Mouse (Mus musculus) C2C12 (cell line): Measurements from ENCODE around the gene Cep350.

Experiments
- CEBPB ChIP-seq: IDR thresholded peaks from one replicate; pipeline ENCODE4 v1.6.1; 2011; ENCODE audit warnings: low read depth, mild to moderate bottlenecking, control low read depth, moderate library complexity
- CTCF ChIP-seq: IDR thresholded peaks from one replicate; pipeline ENCODE4 v1.5.1; 2011; ENCODE audit not compliant: control insufficient read depth, insufficient read depth, insufficient read length
- FOSL1 ChIP-seq: IDR thresholded peaks from one replicate; pipeline ENCODE4 v1.8.0; 2011; ENCODE audit warnings: mild to moderate bottlenecking, low read length; ENCODE audit not compliant: poor library complexity, insufficient read depth, severe bottlenecking
- MYOD1 ChIP-seq: IDR thresholded peaks from one replicate; pipeline ENCODE4 v1.6.1; 2011; ENCODE audit warnings: low read depth; ENCODE audit not compliant: control insufficient read depth, insufficient read length

- TF ChIP-seq CTCF: no peak
- TF ChIP-seq CEBPB: no peak
- no peak for TF ChIP-seq FOSL1
- TF ChIP-seq MYOD1: no peak
Measured at GRCm38 (mm10) chr1:155831958-155832357, 141.1 kb downstream of the Cep350 start.
